Mouse (Mus musculus): Measurements from ENCODE around the gene Arx.

The Arx gene

DNA sequence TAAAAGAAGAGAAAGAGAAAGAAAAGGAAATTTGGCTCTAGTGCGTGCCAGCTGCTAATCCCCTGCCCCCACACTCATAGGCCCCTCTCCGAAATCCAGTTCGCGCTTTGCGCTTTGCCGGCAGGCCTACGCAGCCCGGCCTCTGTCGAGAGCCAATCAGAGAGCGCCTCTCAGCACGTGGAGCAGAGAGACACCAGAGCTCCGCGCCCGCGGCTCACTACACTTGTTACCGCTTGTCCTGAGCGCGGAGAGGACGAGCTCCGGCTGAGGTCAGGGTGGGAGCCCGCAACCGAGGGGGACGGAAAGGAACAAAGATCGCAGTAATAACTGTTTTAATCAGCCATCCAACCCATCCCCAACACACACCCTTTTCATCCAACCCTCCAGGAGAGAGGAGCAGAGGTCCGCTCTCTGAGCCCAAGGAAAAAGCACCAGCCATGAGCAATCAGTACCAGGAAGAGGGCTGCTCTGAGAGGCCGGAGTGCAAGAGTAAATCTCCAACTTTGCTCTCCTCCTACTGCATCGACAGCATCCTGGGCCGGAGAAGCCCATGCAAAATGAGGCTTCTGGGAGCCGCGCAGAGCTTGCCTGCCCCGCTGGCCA lies at the start of gene Arx:
Gene Arx (plus strand): TSS at position 155 of the 603 bp plus-strand sequence.
- DNase-seq: no peak

DNA sequence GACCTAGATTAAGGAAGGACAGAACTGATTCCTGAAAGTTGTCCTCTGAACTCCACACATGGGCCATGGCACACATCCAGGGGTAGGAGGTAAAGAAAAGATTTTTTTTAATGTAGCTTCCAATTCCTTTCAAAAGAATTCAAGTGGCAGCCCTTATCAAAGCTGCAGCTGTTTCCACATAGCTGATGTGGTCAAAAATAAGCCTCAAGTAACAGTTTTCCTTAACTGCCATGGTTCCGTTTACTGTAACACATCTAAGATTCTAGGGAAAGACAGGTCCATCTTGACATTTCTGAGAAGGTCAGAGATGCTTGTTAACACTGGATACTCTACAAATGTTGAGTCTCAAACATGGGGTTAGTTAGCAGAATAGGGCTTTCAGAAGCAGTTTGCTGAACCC lies 34.9 kb upstream of the Arx start:
- no peak for DNase-seq

DNA sequence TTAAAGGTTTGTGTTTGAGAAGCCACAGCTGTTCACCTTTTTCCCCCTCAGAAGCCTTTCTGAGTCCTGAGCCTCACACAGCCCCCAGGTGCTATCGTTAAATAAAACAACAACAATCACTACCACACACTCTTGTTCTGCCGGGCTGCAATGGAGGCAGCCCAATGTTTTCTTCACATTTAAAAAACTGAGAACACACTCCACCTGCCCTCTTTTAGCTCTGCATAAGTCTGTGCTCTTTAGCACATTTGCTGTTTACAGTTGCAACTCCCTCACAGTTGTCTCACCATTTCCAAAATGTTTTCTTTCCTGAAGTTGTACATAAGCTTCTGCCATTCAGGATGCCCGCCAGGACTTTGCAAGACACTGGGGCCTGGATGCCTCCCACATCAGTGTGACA lies 10.6 kb upstream of the Arx start:
- no peak for DNase-seq

DNA sequence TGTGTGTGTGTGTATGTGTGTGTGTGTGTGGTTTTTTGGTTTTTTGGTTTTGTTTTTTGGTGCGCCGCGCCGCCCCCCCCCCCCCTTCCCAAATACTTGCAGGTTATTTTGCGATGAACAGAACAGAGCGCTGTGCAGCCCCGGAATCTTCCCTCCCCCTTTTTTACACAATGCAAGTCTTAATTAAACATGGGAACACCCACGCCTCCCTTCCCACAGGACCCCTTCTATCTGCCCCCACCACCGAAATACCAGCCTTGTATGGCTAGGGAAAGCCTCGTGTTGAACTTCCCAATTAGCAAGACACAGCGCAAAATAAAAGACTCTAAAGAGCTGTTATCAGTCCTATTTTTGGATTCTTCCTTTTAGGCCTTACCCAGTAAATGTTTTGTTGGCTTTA lies 6.3 kb upstream of the Arx start:
- DNase-seq: no peak

DNA sequence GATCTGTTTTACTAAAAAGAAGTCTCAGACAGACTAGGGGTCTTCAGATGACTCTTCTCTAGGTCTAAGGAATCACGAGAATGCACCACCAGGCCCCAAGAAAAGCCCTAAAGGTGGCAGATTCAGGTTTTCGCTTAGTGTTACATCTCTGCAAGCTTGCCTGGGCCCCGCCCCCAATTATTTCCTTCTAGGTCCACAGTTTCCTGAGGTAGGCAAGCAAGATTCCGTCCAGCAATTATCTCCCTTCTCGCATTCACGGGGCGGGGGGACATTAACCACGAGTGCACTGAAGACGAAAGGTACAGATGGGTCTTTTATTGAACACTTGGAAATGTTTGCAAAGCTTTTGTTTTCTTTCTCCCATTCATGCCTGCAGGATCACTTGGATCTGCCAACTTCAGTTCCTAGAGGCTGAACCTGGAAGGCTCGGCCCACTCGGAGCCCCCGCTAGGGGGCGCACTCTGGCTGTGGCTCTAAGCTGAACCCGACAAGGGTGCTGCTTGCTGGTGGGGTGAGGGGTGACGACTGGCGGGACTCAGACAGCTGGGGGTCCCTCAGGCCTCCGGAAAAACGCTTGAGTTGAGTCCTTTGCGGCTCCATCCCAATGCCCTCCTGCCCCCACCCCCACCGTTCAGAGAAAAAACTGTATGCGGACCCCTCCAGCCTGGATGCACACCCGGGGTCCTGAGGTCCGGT lies 5.1 kb upstream of the Arx start:
- peak; percentile 7 to 26 for DNase-seq

DNA sequence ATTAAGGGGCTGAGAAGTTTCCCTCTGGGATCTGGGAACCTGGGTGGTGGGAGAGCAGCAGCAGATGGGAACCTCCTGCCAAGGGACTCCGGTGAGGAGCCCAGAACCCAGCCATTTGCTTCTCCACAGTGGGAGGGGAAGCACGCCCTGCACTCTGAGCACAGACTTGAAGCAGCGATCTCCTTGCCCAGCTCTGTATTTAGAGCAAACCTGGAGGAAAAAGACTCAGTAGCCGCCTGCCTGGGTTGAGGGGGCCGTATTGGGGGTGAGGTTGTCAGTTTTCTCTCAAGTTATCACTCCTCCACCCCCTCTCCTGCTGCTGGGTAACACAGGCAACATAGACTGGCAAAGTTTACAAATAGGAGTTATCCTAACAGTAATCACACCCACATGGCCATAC lies 4.5 kb upstream of the Arx start:
- no peak for DNase-seq

DNA sequence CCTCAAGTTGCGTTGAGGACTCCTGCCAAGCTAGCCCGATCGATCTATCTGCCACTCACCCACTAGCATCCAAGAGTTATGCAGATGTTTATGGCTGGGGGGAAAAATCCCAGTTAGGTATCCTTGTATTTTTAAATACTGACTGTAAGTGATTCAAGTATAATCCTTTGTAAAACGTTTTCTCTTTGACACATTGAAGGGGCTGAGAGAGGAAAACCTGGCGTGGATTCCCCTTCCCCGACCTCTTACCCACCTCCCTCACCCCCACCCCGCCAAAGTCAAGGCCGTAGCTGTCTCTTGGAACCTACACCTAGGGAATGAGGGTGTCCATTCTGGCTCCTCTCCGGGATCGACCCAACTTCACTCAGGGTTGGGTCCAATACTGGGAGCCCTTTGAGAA lies 1.2 kb upstream of the Arx start:
- no peak for DNase-seq

DNA sequence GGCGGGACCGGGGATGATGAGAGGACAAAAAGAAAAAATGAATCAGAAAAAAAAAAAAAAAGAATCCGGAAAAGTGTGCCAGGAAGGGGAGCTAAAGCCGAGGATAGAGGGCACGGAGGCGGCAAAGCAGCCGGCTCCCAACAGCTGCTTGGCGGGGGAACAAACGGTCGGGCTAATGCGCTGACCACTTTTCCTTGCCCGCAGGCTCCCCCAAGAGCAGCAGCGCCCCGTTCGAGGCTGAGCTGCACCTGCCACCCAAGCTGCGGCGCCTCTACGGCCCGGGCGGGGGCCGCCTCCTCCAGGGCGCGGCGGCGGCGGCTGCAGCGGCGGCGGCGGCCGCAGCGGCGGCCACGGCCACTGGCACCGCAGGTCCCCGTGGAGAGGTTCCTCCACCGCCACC lies 2.1 kb downstream of the Arx start:
- no peak for DNase-seq

DNA sequence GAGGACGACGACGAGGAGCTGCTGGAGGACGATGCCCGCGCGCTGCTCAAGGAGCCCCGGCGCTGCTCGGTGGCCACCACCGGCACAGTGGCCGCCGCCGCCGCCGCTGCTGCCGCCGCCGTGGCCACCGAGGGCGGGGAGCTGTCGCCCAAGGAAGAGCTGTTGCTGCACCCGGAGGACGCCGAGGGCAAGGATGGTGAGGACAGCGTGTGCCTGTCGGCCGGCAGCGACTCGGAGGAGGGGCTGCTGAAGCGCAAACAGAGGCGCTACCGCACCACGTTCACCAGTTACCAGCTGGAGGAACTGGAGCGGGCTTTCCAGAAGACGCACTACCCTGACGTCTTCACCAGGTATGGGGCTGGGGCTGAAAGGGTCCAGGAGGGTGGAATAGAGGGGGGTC lies 2.8 kb downstream of the Arx start:
- no peak for DNase-seq

DNA sequence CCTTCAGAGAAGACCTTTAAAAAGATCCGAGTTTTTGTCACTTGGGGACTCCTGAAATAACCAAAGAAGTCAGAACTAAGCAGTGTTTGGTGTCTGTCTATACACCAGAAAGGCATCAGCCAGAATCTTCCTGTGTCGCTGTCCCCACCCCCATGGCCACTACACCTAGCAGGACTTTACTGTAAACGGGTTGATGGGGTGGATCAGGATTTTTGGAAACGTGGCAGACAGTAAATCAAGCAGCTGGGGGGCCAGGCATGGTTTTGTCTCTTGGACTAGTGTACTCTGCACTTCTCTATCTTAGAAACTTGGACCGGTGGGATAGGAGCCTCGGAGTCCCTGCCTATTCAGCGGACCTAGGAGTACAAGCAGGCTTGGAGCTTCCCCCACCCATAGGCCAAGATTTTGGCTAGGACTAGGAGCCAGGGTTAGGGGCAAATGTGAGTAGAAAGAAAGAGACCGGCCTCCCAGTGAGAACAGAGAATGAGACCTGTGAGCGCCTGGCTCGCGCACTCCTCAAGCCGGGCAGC lies 3.7 kb downstream of the Arx start:
- DNase-seq: no peak

DNA sequence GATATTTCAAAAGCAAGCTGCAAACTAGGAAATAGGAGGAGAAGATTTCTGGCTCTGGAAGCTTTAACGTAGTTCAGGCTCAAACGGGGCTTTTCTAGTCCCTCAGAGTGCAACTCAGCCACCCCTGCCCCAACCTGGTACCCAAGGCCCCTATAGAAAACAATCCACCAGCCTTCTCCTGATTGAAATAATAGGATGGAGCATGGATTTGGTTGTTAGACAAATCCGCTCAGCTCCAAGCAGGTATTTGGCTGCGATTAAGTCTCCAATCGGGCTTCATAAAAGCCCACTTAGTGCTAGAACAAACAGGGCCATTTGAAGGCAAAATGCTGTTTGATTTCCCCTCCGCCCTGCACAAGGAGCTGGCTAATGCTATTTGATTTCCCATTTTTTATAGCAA lies 5.8 kb downstream of the Arx start:
- DNase-seq: no peak

DNA sequence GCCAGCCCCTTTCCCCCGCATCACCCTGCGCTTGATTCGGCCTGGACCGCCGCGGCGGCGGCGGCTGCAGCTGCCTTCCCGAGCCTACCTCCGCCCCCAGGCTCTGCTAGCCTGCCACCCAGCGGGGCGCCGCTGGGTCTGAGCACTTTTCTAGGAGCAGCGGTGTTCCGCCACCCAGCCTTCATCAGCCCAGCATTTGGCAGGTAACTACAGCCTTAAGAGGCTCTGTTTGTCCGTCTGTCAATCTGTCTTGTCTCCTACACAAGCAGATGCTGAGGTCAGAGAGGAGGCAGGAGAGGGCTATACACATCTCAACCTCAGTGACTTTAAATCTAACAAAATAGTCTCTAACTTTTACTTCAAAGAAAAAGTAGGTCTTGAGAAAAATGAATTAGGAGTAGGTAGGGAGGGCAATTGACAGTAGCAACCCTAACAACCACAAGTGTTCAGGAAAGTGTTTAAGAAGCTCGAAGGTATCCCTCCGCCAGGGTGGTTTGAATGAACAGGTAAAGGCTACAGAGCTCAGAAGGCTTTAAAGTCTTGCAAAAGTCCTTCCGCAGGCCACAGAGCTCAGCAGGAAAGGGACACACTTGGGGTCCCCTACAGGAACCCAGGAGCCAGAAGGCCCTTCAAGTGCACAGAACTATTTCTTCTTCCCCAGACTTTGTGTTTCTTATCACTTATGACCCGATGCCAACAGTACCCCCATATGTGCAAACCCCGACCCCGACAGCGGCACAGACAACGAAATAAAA lies 8.7 kb downstream of the Arx start:
- DNase-seq: no peak

DNA sequence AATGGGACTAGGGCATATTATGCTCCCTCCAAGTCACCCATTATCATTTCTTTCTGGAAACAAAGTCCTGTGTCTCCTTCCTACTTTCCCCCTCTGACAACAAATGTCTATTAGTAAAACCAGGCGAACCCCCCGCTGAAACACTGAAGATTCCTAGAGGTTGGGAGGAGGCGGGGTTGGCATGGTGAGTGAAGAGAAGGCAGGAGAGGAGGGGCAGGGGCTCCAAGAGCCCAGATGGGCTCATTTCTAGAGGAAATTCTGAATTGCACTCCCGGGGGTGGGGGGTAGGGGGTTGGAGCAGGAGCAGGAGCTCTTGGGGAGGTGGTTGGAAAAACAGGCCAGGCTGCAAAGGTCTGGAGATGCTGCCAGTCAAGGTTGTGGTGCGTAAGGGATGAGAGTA lies 9.6 kb downstream of the Arx start:
- DNase-seq: no peak

DNA sequence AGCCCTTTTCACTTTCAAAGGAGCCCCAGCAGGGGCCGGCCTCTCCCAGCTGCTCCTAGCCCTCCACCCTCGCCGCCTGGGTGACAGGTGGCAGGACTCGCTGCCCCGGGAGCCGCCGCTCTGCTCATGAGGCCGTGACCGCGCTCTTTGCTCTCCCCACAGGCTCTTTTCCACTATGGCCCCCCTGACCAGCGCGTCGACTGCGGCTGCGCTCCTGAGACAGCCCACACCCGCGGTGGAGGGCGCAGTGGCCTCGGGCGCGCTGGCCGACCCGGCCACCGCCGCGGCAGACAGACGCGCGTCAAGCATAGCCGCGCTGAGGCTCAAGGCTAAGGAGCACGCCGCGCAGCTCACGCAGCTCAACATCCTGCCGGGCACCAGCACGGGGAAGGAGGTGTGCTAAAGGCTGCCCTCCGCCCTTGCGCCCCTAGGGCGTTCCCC lies 10.8 kb downstream of the Arx start:
- no peak for DNase-seq

DNA sequence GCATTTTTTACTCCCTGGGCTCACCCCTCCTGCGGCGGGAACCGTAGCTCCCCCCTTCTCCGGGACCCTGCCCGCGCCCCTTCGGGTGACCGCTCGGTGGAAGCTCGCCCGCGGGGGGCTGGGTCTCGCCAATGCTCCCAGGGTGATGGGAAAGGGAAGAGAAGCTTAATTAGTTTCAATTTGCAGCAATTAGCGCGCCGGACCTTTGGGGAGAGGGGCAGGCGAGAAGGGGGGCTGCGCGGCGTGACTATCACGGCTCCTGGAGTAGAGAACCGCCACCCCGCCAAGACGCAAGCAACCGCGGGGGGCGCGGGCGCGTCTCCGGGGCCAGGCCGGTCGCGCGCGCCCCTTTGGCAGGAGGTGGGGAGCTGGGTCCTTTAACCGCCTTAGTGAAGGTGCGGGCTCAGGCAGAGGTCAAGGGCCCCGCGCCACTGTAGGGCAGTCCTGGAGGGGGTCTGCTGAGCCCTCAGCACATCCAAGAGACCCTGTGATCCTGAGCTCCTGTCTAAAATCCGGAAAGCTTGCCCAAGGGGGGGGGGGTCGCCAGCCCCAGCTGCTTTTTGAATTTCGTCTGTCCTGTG lies 12.9 kb downstream of the Arx start:
- no peak for DNase-seq

DNA sequence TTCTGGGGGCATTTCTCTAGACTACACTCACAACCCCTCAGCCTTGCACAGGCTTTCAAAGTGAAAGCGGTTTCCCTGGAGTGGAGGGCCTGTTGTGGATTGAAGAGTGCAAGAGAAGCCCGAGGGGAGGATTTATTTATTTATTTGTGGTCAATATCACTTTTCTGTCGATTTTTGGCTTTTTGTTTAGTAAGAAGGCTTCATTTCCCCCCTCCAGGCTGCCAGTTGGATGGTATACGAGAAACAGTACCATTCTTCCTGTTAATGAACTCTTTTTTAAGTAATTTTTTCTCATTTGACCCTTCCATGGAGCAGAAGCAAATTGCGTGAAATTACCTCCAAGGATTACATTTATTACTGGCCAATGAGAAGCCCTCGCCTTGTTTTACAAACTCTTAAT lies 13.5 kb downstream of the Arx start:
- DNase-seq: no peak

DNA sequence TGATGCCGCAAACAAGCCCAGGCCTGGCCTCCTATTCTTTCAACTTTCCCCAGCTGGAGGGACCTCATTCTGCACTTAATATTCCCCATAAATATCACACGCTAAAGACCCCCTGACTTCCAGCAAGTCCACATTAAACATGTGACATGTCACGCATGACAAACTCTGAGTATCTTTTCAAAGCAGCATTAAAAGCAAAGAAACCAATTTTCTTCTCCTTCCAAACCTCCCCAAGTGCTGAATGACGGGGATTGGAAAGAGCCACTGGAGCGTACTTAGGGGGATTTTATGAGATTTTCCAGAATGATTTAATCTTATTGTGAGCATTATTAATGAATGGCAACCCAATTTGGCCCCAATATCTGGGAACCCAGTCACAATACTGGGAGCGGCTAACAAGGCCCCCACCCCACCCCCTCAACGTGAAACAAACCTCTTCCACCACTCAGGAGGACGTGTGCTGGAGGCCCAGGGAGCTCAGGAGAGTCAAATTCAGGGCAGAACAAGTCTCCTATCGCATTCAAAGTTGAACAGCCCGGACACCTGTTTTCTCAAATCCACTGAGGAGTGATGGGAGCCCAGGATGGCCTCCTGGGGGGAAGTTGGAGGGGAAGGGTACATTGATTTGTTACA lies 14.1 kb downstream of the Arx start:
- DNase-seq: no peak

DNA sequence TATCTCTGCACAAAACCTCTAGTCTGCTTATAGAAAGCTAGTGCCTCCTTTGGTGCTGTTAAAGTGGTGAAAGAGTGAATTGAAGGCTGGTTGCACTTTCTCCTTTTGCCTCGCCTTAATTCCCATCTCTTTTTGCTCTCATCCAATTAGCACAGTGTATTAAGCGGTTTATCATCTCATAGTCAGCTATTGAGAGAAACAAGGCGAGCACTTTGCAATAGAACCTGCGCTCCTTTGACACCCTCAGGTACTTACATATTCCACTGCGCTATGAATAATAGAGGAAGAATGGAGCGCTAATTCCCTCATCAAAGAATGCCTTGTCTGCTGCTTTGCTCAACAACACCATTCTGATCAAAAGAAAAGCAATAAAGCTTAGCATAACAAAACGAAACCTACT lies 15.6 kb downstream of the Arx start:
- DNase-seq: no peak

DNA sequence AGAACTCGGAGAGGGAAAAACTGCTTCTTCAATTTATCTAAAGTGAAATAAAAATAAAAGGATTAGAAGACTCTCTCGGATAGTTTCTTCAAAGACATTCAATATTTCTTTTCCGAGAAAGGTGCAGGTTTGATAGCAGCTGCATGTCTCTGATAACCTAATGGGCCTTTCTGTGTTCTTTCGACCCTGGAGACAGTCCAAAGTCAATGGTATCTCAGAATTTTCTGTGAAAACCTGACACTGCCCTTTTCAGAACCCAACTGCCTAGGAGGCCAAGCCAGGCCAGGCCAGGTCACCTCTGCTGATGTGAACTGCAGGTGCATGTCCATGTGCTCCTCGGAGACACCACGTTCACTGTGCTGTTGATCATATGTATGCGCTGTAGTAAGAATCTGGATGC lies 19.5 kb downstream of the Arx start:
- DNase-seq: no peak

DNA sequence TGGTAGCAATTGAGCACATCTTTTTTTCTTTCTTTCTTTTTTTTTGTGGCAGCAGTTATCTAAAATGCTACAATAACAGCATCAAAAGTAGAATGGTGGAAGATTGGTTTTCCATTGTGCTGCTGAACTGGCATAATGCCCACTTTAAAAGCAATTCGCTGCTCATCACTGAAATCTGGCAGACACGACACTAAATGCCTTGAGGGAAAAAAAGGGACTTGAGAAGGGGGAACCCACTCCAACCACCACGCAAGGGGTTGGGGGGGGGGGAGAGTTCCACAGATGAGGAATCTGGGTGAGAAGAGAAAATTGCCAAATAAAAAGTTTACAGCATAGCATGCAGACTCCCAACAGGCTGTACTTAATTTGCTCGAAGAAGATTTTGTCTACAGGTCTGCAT lies 31.3 kb downstream of the Arx start:
- DNase-seq: no peak

DNA sequence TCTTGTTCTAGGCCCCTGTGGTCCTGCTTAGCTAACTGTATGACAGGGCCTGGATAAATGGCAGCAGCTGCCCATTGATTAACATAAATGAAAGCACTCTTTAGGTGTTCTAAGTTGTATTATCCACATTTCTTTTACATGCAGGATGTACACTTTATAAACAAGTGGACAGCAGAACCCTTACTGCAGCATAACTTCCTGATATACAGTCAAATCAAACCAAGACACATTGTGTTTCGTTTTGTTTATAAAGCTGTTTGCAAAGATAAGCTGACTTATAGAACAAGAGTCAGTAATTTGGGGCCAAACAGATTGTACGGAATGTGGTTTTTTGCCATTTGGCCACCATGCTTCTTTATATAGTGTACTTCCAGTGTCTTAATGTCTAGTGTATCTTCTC lies 33.7 kb downstream of the Arx start:
- DNase-seq: no peak

DNA sequence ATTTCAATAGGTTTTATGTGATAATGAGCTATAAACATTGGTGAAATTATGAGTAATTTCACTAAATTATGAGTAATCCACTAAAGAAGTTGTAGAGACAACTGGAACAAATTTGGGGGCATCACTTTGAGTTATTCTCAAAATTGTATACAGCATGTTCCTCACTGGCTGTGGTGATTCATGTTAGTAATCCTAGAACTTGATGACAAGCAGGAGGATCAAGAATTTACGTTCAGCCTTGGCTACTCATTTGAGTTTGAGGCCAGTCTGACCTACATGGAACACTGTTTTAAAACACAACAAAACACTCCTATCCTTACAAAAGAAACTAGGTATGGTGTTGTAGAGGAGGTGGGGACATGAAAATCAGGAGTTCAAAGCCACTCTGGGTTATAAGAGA lies 35.1 kb downstream of the Arx start:
- DNase-seq: no peak
